Mouse (Mus musculus) CH12.LX (cell line): Measurements from ENCODE around the gene Fchsd2. TPM values are rescaled to one million over a fixed set of nuclear protein-coding genes. Genes with fewer than 3 reads are reported as not detected.

Experiments used
- DNase-seq: peaks from one replicate; pipeline ENCODE4 v3.0.0-alpha.2; 2013; ENCODE audit errors: extremely low read depth
- H3K27ac ChIP-seq: 2 replicates; pipeline ENCODE4 v1.5.1; 2012; ENCODE audit warnings: low read depth, mild to moderate bottlenecking, control low read depth, moderate library complexity; ENCODE audit not compliant: insufficient read depth
- H3K27me3 ChIP-seq: replicated peaks from 2 replicates; pipeline ENCODE3; 2012; ENCODE audit warnings: inconsistent platforms
- H3K36me3 ChIP-seq, 2 experiments: replicated peaks in 1 of 2; 2 replicates each; pipeline versions ENCODE3 to v1.6.1; 2012; ENCODE audit warnings: inconsistent platforms in 1 of 2, low read length in 1 of 2, mild to moderate bottlenecking in 1 of 2, mixed read lengths in 1 of 2, moderate library complexity in 1 of 2; ENCODE audit not compliant: control insufficient read depth in 1 of 2, insufficient read depth in 1 of 2
- H3K4me1 ChIP-seq, 2 experiments: 2 replicates each; pipeline ENCODE4 v1.6.1; 2012; ENCODE audit warnings: inconsistent platforms in 1 of 2, moderate library complexity in 1 of 2; ENCODE audit not compliant: insufficient read depth in 2 of 2, control insufficient read depth in 1 of 2
- H3K4me2 ChIP-seq: 2 replicates; pipeline ENCODE4 v1.6.1; 2012; ENCODE audit warnings: low read depth, mild to moderate bottlenecking, control low read depth; ENCODE audit not compliant: poor library complexity, insufficient read depth, severe bottlenecking
- H3K4me3 ChIP-seq, 3 experiments: fragments of 150-350 bp in 1 of 3; sonication (generic) in 1 of 3; replicated peaks in 1 of 3; 2 replicates each; pipeline versions ENCODE3 to v1.5.1; 2011 to 2012; ENCODE audit warnings: low read depth in 2 of 3, low read length in 2 of 3, mild to moderate bottlenecking in 2 of 3, moderate library complexity in 2 of 3, control low read depth in 1 of 3, improper control_type of control experiment in 1 of 3, inconsistent platforms in 1 of 3, mixed read lengths in 1 of 3; ENCODE audit not compliant: poor library complexity in 1 of 3
- H3K79me2 ChIP-seq: replicated peaks from 2 replicates; pipeline ENCODE4 v1.6.1; 2012; ENCODE audit warnings: mild to moderate bottlenecking, moderate library complexity; ENCODE audit not compliant: control insufficient read depth, poor library complexity, insufficient read depth, severe bottlenecking; ENCODE audit errors: extremely low read depth
- H3K9ac ChIP-seq: 2 replicates; pipeline ENCODE4 v1.6.1; 2012; ENCODE audit warnings: low read depth, mild to moderate bottlenecking, control low read depth, moderate library complexity; ENCODE audit not compliant: insufficient read depth
- H3K9me3 ChIP-seq: replicated peaks from 2 replicates; pipeline ENCODE3; 2012; ENCODE audit warnings: low read length, inconsistent platforms, mixed read lengths
- BHLHE40 ChIP-seq: IDR thresholded peaks from 2 replicates; pipeline ENCODE4 v1.6.1; 2011; ENCODE audit warnings: mild to moderate bottlenecking, low read depth, low read length, improper control_type of control experiment
- CHD1 ChIP-seq: IDR thresholded peaks from 2 replicates; pipeline ENCODE4 v1.6.1; 2012; ENCODE audit warnings: low read depth, low read length, improper control_type of control experiment, inconsistent platforms
- CHD2 ChIP-seq: IDR thresholded peaks from 2 replicates; pipeline ENCODE4 v1.6.1; 2011; ENCODE audit warnings: low read length, improper control_type of control experiment
- CTCF ChIP-seq, 2 experiments: IDR thresholded peaks in 1 of 2; conservative IDR thresholded peaks in 1 of 2; 2 replicates each; pipeline ENCODE4 v1.5.1; 2011 to 2012; ENCODE audit warnings: low read depth in 2 of 2, low read length in 2 of 2, improper control_type of control experiment in 1 of 2, inconsistent platforms in 1 of 2, mild to moderate bottlenecking in 1 of 2, moderate library complexity in 1 of 2
- E2F4 ChIP-seq: IDR thresholded peaks from 2 replicates; pipeline ENCODE4 v1.6.1; 2011; ENCODE audit warnings: low read depth, low read length, improper control_type of control experiment; ENCODE audit not compliant: insufficient replicate concordance
- ELF1 ChIP-seq: IDR thresholded peaks from 2 replicates; pipeline ENCODE4 v1.6.1; 2014; ENCODE audit warnings: low read depth, mild to moderate bottlenecking, inconsistent platforms, low read length, improper control_type of control experiment
- EP300 ChIP-seq: IDR thresholded peaks from 2 replicates; pipeline ENCODE4 v1.6.1; 2011; ENCODE audit warnings: low read length, improper control_type of control experiment
- ETS1 ChIP-seq: conservative IDR thresholded peaks from 2 replicates; pipeline ENCODE4 v1.6.1; 2012; ENCODE audit warnings: low read depth, mild to moderate bottlenecking, inconsistent platforms, low read length, improper control_type of control experiment, moderate library complexity
- GABPA ChIP-seq: IDR thresholded peaks from 2 replicates; pipeline ENCODE4 v1.6.1; 2012; ENCODE audit warnings: low read depth, low read length, improper control_type of control experiment, inconsistent platforms; ENCODE audit not compliant: insufficient replicate concordance
- HCFC1 ChIP-seq: IDR thresholded peaks from 2 replicates; pipeline ENCODE4 v1.6.1; 2012; ENCODE audit warnings: low read depth, mild to moderate bottlenecking, inconsistent platforms, low read length, improper control_type of control experiment
- IRF4 ChIP-seq: IDR thresholded peaks from 2 replicates; pipeline ENCODE4 v1.6.1; 2014; ENCODE audit warnings: low read depth, mild to moderate bottlenecking, inconsistent platforms, low read length, improper control_type of control experiment
- JUN ChIP-seq: IDR thresholded peaks from 2 replicates; pipeline ENCODE4 v1.6.1; 2011; ENCODE audit warnings: low read depth, mild to moderate bottlenecking, low read length, improper control_type of control experiment, moderate library complexity; ENCODE audit not compliant: insufficient read depth
- JUND ChIP-seq: conservative IDR thresholded peaks from 2 replicates; pipeline ENCODE4 v1.6.1; 2011; ENCODE audit warnings: low read depth, low read length, improper control_type of control experiment
- KAT2A ChIP-seq: IDR thresholded peaks from 2 replicates; pipeline ENCODE4 v1.6.1; 2012; ENCODE audit warnings: low read length, improper control_type of control experiment, inconsistent platforms; ENCODE audit not compliant: insufficient replicate concordance
- MAFK ChIP-seq: IDR thresholded peaks from 2 replicates; pipeline ENCODE4 v1.6.1; 2011; ENCODE audit warnings: low read length, improper control_type of control experiment; ENCODE audit not compliant: insufficient replicate concordance
- MAX ChIP-seq: IDR thresholded peaks from 2 replicates; pipeline ENCODE4 v1.6.1; 2011; ENCODE audit warnings: low read length, improper control_type of control experiment
- MAZ ChIP-seq: IDR thresholded peaks from 2 replicates; pipeline ENCODE4 v1.6.1; 2012; ENCODE audit warnings: low read depth, mild to moderate bottlenecking, inconsistent platforms, low read length, improper control_type of control experiment, moderate library complexity
- MEF2A ChIP-seq: IDR thresholded peaks from 2 replicates; pipeline ENCODE4 v1.6.1; 2014; ENCODE audit warnings: low read depth, mild to moderate bottlenecking, inconsistent platforms, low read length, improper control_type of control experiment, borderline replicate concordance
- MXI1 ChIP-seq: IDR thresholded peaks from 2 replicates; pipeline ENCODE4 v1.6.1; 2011; ENCODE audit warnings: mild to moderate bottlenecking, low read depth, low read length, improper control_type of control experiment
- MYC ChIP-seq: IDR thresholded peaks from 2 replicates; pipeline ENCODE4 v1.6.1; 2011; ENCODE audit warnings: low read depth, mild to moderate bottlenecking, improper control_type of control experiment, low read length
- NELFE ChIP-seq: IDR thresholded peaks from 2 replicates; pipeline ENCODE4 v1.6.1; 2011; ENCODE audit warnings: low read depth, low read length, improper control_type of control experiment
- NRF1 ChIP-seq: IDR thresholded peaks from 2 replicates; pipeline ENCODE4 v1.6.1; 2014; ENCODE audit warnings: low read depth, mild to moderate bottlenecking, inconsistent platforms, low read length, improper control_type of control experiment, moderate library complexity
- PAX5 ChIP-seq: IDR thresholded peaks from 2 replicates; pipeline ENCODE4 v1.6.1; 2012; ENCODE audit warnings: low read length, inconsistent platforms, mixed read lengths
- POLR2A ChIP-seq: IDR thresholded peaks from 2 replicates; pipeline ENCODE4 v1.6.1; 2011; ENCODE audit warnings: low read depth, mild to moderate bottlenecking, improper control_type of control experiment, low read length
- POLR2AphosphoS2 ChIP-seq: IDR thresholded peaks from 2 replicates; pipeline ENCODE4 v1.6.1; 2011; ENCODE audit warnings: low read depth, low read length, improper control_type of control experiment
- RAD21 ChIP-seq: IDR thresholded peaks from 2 replicates; pipeline ENCODE4 v1.6.1; 2011; ENCODE audit warnings: low read depth, mild to moderate bottlenecking, low read length, improper control_type of control experiment, moderate library complexity
- RCOR1 ChIP-seq: conservative IDR thresholded peaks from 2 replicates; pipeline ENCODE4 v1.6.1; 2012; ENCODE audit warnings: low read depth, mild to moderate bottlenecking, inconsistent platforms, low read length, improper control_type of control experiment
- SIN3A ChIP-seq: IDR thresholded peaks from 2 replicates; pipeline ENCODE4 v1.6.1; 2012; ENCODE audit warnings: low read length, improper control_type of control experiment, inconsistent platforms
- SMC3 ChIP-seq: IDR thresholded peaks from 2 replicates; pipeline ENCODE4 v1.6.1; 2011; ENCODE audit warnings: low read depth, low read length, improper control_type of control experiment
- TBP ChIP-seq: conservative IDR thresholded peaks from 2 replicates; pipeline ENCODE4 v1.6.1; 2011; ENCODE audit warnings: low read depth, low read length, improper control_type of control experiment
- TCF12 ChIP-seq: IDR thresholded peaks from 2 replicates; pipeline ENCODE4 v1.6.1; 2014; ENCODE audit warnings: low read depth, mild to moderate bottlenecking, inconsistent platforms, low read length, improper control_type of control experiment
- UBTF ChIP-seq: IDR thresholded peaks from 2 replicates; pipeline ENCODE4 v1.6.1; 2012; ENCODE audit warnings: low read depth, mild to moderate bottlenecking, inconsistent platforms, low read length, improper control_type of control experiment, moderate library complexity
- USF1 ChIP-seq: IDR thresholded peaks from 2 replicates; pipeline ENCODE4 v1.6.1; 2014; ENCODE audit warnings: low read depth, mild to moderate bottlenecking, inconsistent platforms, low read length, improper control_type of control experiment
- USF2 ChIP-seq: conservative IDR thresholded peaks from 2 replicates; pipeline ENCODE4 v1.6.1; 2011; ENCODE audit warnings: low read depth, low read length, improper control_type of control experiment
- ZC3H11A ChIP-seq: IDR thresholded peaks from 2 replicates; pipeline ENCODE4 v1.6.1; 2012; ENCODE audit warnings: low read depth, mild to moderate bottlenecking, inconsistent platforms, low read length, improper control_type of control experiment
- ZKSCAN1 ChIP-seq: IDR thresholded peaks from 2 replicates; pipeline ENCODE4 v1.6.1; 2012; ENCODE audit warnings: low read depth, inconsistent platforms, low read length, improper control_type of control experiment, borderline replicate concordance
- ZMIZ1 ChIP-seq: IDR thresholded peaks from 2 replicates; pipeline ENCODE4 v1.6.1; 2012; ENCODE audit warnings: low read depth, mild to moderate bottlenecking, inconsistent platforms, low read length, improper control_type of control experiment
- ZNF384 ChIP-seq: IDR thresholded peaks from 2 replicates; pipeline ENCODE4 v1.6.1; 2012; ENCODE audit warnings: low read depth, low read length, improper control_type of control experiment, inconsistent platforms
- dilution Hi-C: fragments of 300-500 bp; cut with MboI; formaldehyde crosslinking; loops from 2 replicates; pipeline ENCODE4 v1.14.3; 2020; ENCODE audit warnings: low sequenced_read_pairs; ENCODE audit not compliant: extremely low pct_unique_long_range_greater_than_20kb, extremely low pct_ligation_motif_present
- in situ Hi-C: fragments of 300-500 bp; cut with MboI; formaldehyde crosslinking; loops from 3 replicates; pipeline ENCODE4 v1.14.3; 2019; ENCODE audit warnings: low sequenced_read_pairs, low pct_ligation_motif_present, low pct_unique_long_range_greater_than_20kb, mixed read lengths
- polyA plus RNA-seq: library from polyadenylated mRNA; unstranded; fragments of >175 nt; gene quantifications from 2 replicates; pipeline ENCODE4 v1.2.1, GENCODE M21; 2012; ENCODE audit warnings: low read depth; ENCODE audit not compliant: insufficient read length
- total RNA-seq, 2 experiments: library from RNA; depleted of rRNA; stranded (reverse); fragments of 300-350 nt in 1 of 2; fragments of >200 nt in 1 of 2; gene quantifications; 2 replicates each; pipeline ENCODE4 v1.2.3; 2012 to 2014

The Fchsd2 gene
- total and polyA plus RNA-seq, 3 experiments, result 23.8 to 38.2 (median 25.5) TPM

DNA sequence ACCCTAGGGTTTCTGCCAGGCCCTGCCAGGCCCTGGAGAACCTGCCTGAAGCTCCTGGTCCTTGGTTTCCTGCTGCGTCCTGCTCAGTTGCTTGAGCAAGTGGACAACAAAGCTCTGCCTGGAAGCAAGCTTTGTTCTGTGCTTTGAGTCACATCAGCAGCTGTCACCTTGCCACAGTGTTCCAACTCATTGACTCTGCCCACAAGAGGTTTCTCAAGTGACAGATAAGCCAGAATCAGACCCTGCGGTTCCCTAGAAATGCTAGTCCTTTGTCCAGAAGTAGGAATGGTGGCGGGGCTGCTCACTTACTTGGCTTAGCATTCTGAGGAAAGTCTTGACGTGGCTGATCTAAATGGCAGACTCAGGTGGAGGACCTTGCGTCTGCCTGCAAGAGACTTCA, 2.9 kb downstream of the Fchsd2 start:
- peak overlapping the region; percentile 64 for H3K4me2 ChIP-seq
- H3K4me1 ChIP-seq, result peaks cover 24 to 64% of the 10 kb centered on the region in 2 experiments
- H3K27me3 ChIP-seq, result no peaks in the 10 kb centered on the region
- no peak overlapping the region for H3K4me3 ChIP-seq
- TF ChIP-seq MAFK, result peak; percentile 79
- 0 out of 2 replicates have a peak, but pooled peaks have one; percentile 37 for TF ChIP-seq MAZ
- TF ChIP-seq E2F4, result no peak
- 0 out of 2 replicates have a peak, but pooled peaks have one; percentile 27 for TF ChIP-seq TBP
- peak; percentile 67; the same call in 1 of the 2 replicates for TF ChIP-seq CHD2
- TF ChIP-seq SMC3, result peak; percentile 30
- no peak for TF ChIP-seq ZC3H11A
- no peak for TF ChIP-seq JUN
- TF ChIP-seq ETS1, result peak; percentile 78
- peak; percentile 67 for TF ChIP-seq SIN3A
- peak; percentile 90 for TF ChIP-seq EP300
- peak; percentile 25; the same call in 1 of the 2 replicates for TF ChIP-seq ZNF384
- 0 out of 2 replicates have a peak, but pooled peaks have one; percentile 13 for TF ChIP-seq POLR2A
- peak; percentile 69 for TF ChIP-seq BHLHE40
- peak; percentile 71 for TF ChIP-seq MXI1
- peak; percentile 89 for TF ChIP-seq TCF12
- TF ChIP-seq MAX, result no peak
- TF ChIP-seq KAT2A, result 0 out of 2 replicates have a peak, but pooled peaks have one; percentile 24
- TF ChIP-seq GABPA, result no peak
- no peak for TF ChIP-seq ZMIZ1
- peak; percentile 68; the same call in 1 of the 2 replicates for TF ChIP-seq RCOR1
- TF ChIP-seq MEF2A, result peak; percentile 82
- no peak for TF ChIP-seq ZKSCAN1
- no peak for TF ChIP-seq NRF1
- no peak for TF ChIP-seq PAX5
- TF ChIP-seq HCFC1, result no peak
- peak; percentile 59; the same call in 1 of the 2 replicates for TF ChIP-seq JUND
- no peak for TF ChIP-seq CTCF (conservative IDR thresholded peaks at IDR 0.05 in 1 of 2, IDR thresholded peaks at IDR 0.05 in 1 of 2; ENCODE audit: low read depth in 2 of 2, low read length in 2 of 2)
- no peak for TF ChIP-seq POLR2AphosphoS2
- TF ChIP-seq USF2, result no peak
- no peak for TF ChIP-seq NELFE
- no peak for TF ChIP-seq ELF1
- TF ChIP-seq RAD21, result no peak; the same call in none of the 2 replicates
- 0 out of 2 replicates have a peak, but pooled peaks have one; percentile 28 for TF ChIP-seq UBTF
- TF ChIP-seq IRF4, result peak; percentile 75
- 0 out of 2 replicates have a peak, but pooled peaks have one; percentile 35 for TF ChIP-seq MYC
- TF ChIP-seq CHD1, result no peak
- TF ChIP-seq USF1, result no peak
- TF ChIP-seq, all 38 proteins: peak for 20
- peaks cover 0 to 8% of the 10 kb centered on the region in 2 experiments for H3K36me3 ChIP-seq
- in situ Hi-C loops, result no loop called here
- H3K79me2 ChIP-seq, result no peaks in the 10 kb centered on the region
- peak; percentile 84 for DNase-seq
- peaks cover 3% of the 10 kb centered on the region for H3K9me3 ChIP-seq
- H3K9ac ChIP-seq, result no peak overlapping the region
- H3K27ac ChIP-seq, result peak overlapping the region; percentile 94
- dilution Hi-C loops, result no loop called here
